ENCODE assay signal across 8 mouse cellular contexts in genomic region chr4:12171318-12172091, GRCm38 (mm10). TPM values are rescaled to one million over a fixed set of nuclear protein-coding genes. Genes with fewer than 3 reads are reported as not detected.
A peak's percentile ranks its signal among the peaks of the same experiment; 100 is the strongest.
DNase-seq lines count a peak whose midpoint lies in the region; ATAC-seq lines count a peak whose summit lies in the region.

TSS of gene Fam92a (minus strand) at chr4:12172015.

- H3K4me3 ChIP-seq in embryonic facial prominence, embryonic 12.5 days, result peak within 1 kb of the TSS; percentile 73

- under 1% methylated on average over 67 of the region's 74 CpGs for WGBS in embryonic facial prominence, embryonic 12.5 days

- peak within 1 kb of the TSS; percentile 93 for H3K27ac ChIP-seq in embryonic facial prominence, embryonic 12.5 days

- H3K4me2 ChIP-seq in embryonic facial prominence, embryonic 12.5 days (replicated peaks), result peak within 1 kb of the TSS; percentile 71

- no peaks in the 10 kb centered on the region for H3K9me3 ChIP-seq in embryonic facial prominence, embryonic 12.5 days

- DNase-seq in 3134 (ENCODE audit: extremely low read depth, insufficient read length, low spot score), result peak; percentile 89
- peak; percentile 79 for DNase-seq in adrenal gland, postnatal 25 days
- peak; percentile 63 to 64 for DNase-seq in heart, adult 9 months (ENCODE audit: low spot score in 2 of 2)
- DNase-seq in kidney, adult 9 months, result peak; percentile 67
- peak; percentile 63 for DNase-seq in liver
- peak; percentile 42 to 73 for DNase-seq in spleen, postnatal 4 days (ENCODE audit: low spot score in 2 of 2)

- peak within 1 kb of the TSS; percentile 99 for H3K9ac ChIP-seq in embryonic facial prominence, embryonic 12.5 days

- ATAC-seq in embryonic facial prominence, embryonic 12.5 days (ENCODE audit: insufficient number of reproducible peaks, insufficient read depth, low FRiP score, low TSS enrichment), result peak; percentile 86
- ATAC-seq in monocyte, adult 5-6 weeks (replicated peaks; ENCODE audit: insufficient number of reproducible peaks, low FRiP score, low TSS enrichment, poor library complexity, severe bottlenecking), result no peak

- no peaks in the 10 kb centered on the region for H3K27me3 ChIP-seq in embryonic facial prominence, embryonic 12.5 days

- peaks cover 7% of the 10 kb centered on the region for H3K4me1 ChIP-seq in embryonic facial prominence, embryonic 12.5 days

- peaks cover 15% of the 10 kb centered on the region for H3K36me3 ChIP-seq in embryonic facial prominence, embryonic 12.5 days

RNA-seq across cellular contexts. Expression of gene Fam92a, which starts in this region (rescaled TPM):
- 36.2 and 45.1 TPM in 2 replicates for total RNA-seq in adrenal gland, postnatal 25 days (2021)
- polyA plus RNA-seq in embryonic facial prominence, embryonic 12.5 days (2016; fragmentation: Nextera tagmentation; extraction: Ambion mirVana), result 106 and 120 TPM in 2 replicates
- 9.0 to 17.9 TPM (median 13.4 TPM) in 3 replicates for total RNA-seq in monocyte, adult 5-6 weeks (2017)
